Mouse (Mus musculus): Measurements from ENCODE around the gene Shisa9.

Shisa9 gene

DNA sequence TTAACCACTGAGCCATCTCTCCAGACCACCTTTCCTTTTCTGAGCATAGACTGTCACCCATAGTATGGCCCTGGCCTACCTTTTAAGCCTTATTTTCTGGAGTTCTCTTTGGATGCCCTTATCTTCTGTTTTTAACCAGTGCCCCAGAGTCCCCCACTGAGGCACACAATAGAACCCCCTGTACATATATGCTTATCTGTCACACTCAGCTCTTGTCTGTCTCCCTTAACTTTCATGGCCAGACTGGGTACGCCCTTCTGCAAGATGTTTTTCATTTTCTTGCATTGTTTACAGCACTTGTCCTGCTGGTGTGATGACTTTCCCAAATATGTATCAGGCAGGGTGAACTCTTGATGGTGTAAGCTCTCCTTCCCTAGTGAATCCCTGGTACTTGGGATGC lies 68.1 kb downstream of the Shisa9 start:
- no peak for DNase-seq (ENCODE audit: low spot score in 2 of 2)

DNA sequence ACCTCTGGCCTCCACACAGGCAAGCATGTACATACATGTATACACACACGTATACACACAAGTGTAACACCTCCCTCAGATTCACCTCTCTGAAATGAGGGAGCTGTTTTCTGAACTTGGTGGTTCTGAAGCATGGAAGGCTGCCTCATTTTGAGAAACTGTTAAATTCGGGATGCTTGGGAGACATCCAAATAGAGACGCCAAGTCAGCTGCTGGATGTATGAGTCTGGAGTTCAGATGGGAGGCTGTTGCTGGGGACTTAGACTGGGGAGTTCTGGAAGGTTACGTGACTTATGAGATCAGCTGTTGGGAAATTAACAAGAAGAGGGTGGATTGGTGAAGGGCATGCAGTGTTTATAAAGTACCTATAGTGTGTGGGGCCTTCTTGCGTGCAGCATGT lies 88.7 kb downstream of the Shisa9 start:
- no peak for DNase-seq (ENCODE audit: low spot score in 2 of 2)

DNA sequence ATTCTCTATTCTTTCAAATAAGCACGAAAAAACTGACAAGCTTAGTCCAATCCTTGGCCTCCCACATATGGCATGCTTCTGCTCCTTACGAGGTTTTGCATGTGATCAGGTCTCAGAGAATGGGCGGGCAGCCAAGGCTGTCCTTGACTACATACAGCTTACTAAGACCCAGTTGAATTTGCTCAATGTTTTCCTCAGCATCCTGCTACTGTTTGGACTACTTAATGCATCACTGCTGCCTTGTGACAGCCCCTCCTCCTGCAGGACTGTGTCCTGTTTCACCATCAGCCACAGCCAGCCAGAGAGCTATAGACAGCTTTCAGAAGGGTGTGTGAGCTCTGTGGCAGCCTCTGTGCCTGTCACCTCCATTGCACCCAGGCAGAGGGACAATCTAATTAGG lies 92.4 kb downstream of the Shisa9 start:
- peak in 1 of 2 experiments; percentile 13 for DNase-seq (ENCODE audit: low spot score in 2 of 2)

DNA sequence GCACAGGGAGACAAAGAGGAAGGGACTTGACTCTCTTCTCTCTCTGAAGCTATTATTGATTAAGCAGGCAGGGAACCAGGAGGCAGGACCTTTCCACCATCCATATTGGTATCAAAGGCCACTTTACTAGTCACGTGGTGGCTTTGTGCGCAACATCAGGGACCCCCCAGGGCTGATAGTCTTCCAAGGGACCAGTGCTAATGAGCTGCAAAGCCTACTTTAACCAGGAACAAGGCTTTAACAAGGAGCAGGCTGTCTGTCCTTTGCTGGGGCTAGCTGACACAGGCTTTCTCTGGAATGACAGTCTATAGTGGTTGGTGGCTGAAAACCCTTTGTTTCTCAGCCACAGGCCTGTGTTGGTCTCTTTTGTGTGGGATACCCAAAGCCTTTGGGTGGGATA lies 92.8 kb downstream of the Shisa9 start:
- DNase-seq (ENCODE audit: low spot score in 2 of 2) = no peak

DNA sequence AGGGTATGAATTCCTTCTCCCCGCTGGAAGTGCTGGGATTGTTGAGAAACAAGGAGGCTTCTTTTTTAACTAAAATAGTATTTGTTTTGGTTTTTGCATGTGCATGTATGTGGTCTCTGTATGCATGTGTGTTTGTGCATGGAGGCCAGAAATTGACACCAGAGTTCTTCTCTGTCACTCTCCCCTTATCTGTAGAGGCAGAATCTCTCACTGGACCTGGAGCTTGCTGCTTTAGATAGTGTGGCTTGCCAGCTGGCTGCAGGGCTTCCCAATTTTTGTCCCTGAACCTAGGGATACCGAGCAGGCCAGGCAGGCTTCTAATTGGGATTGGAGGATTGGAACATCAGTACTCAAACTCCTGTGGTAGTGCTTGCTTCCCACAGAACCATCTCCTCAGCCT lies 99.2 kb downstream of the Shisa9 start:
- DNase-seq (ENCODE audit: low spot score in 2 of 2) = no peak

DNA sequence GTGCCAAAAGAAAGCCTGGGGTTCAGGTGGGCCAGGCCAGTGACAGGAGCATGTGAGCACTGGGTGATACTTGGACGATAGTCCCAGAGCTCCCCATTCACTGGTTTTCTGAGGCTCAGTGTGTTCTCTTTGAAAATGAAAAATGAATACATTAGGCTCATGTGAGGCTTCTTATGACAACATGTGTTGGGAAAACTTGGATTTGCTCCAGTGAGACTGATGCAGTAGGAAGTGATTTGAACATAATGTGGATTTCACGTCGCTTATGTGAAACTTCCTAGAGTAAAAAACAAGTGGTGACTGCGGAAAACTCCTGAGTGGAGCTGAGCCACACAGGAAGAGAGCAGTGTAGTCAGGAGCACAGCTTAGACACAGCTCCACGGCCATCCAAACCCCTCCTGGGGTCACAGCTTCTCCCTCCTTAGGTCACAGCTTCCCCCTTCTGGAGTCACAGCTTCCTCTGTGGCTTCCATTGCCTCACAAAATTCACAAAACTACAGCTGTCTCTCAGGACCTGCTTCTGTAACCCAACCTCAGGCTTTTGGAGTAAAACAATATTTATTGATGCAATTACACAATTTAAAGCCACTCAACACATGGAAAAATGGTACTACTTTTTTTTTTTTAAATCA lies 106.8 kb downstream of the Shisa9 start:
- DNase-seq (ENCODE audit: low spot score in 2 of 2) = no peak

DNA sequence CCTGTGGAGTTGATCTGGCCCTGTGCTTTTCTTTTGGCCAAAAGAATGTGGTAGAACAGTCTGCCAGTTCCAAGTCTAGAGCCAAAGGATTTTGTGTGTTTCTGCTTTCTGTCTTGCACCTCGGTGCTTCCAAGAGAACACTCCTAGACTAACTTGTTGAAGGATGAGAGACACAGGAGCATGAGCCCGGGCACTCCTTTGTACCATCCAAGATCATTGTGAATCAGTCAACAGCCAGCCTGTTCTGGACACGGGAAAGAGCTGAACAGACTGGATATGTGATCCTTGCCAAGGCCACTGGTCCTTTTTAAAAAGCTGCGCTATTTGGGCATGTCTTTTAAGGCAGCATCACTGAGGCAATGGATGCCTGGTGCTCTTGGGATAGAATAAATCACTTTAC lies 109.3 kb downstream of the Shisa9 start:
- DNase-seq (ENCODE audit: low spot score in 2 of 2) = no peak

DNA sequence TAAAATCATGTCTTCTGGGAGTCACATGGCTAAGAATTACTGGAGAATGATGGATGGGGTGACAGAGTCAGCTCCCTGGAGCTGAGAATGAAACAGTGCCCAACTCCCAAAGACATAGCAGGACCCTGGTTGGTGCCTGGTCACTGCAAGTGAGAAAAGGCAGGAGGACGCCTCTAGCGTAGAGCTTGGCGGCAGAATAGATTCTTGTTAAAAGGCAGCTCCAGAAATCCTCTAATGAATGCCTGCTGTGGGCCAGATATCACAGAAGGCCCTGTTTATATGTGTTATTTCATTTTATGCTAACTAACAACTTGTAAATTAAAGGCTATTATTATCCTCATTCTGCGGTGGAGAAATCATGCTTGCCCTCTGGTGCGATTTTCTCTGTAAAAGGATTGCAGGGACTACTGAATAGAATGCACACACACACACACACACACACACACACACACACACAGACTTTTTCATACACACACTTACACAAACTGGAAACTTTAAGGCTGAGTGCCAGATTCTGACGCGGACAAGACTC lies 110.9 kb downstream of the Shisa9 start:
- DNase-seq (ENCODE audit: low spot score in 2 of 2) = no peak

DNA sequence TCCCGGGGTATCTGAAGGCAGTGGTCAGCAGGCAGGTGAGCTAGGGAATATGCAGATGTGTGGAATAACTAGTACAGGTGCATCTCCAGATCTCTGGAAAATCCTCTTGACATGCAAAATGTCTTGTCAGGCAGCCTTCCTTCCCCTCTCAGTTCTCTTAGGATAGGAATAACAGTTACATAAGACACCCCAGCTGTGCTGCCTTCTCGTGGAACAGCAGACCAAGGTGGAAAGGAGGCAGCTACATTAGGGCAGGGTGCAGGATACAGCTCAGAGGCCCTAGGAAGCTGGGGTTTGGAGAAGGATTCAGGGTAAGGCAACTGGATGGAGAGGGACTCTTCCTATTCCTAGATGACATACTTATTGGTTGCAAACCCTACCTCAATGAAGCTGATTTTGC lies 111.5 kb downstream of the Shisa9 start:
- no peak for DNase-seq (ENCODE audit: low spot score in 2 of 2)

DNA sequence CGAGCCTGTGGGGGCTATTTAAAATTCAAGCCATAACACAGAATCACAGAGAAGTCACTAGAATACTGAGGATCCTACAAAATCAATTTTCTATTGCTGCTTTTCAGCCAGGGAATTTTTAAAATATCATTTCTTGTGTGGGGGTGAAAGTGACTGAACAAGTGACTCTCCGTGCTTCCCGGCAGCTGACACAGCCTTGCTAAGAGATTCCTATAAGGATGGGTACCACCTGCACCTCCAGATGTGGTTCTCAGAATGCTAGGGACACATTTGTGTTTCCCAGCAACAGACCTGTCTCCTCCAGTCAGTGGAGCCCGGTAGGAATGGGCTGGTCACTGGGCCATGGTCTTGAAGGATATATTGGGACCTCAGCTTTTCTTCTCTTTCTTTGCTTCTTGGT lies 124.5 kb downstream of the Shisa9 start:
- DNase-seq (ENCODE audit: low spot score in 2 of 2) = no peak

DNA sequence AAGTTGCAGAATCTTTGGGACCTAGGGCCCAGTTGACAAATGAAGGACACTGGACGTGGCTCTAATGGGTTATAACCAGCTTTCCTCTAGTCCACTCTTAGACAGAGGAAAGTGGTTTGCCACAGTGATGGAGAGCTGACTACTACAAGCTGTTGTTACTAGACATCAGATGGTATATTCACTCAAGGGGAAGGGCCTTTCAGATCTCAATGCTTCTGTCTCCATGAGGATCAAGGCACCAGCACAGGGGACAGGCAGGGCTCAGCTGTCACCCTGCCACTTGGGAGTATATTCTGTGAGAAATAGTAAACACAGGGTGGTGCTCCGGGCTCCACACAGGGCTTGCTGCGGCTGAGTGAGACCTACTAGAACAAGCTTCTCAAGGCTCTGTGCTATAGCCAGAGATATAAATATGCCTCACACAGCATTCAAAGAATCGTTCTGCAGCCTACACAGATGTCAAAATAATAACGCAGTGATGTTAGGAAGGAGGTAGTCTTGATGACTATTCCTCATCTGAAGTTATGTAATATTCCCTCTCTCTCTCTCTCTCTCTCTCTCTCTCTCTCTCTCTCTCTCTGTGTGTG lies 127.0 kb downstream of the Shisa9 start:
- DNase-seq (ENCODE audit: low spot score in 2 of 2) = peak in 1 of 2 experiments; percentile 47

DNA sequence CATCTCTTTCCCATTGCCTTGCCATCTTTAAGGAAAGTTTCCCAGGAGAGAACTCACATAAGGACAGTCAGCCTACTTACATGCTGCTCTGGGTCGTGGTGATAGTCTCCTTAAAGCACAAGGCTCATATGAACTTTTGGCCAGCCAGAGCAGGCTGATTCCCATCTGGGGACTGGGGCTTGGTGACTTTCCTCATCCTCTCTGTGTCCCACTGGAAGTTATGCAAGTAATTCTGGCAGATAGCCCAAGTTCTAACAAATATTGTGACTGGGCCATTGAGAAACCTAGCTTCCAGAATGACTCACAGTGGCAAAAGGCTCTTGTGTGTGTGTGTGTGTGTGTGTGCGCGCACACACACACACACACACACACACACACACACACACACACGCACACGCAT lies 130.5 kb downstream of the Shisa9 start:
- no peak for DNase-seq (ENCODE audit: low spot score in 2 of 2)

DNA sequence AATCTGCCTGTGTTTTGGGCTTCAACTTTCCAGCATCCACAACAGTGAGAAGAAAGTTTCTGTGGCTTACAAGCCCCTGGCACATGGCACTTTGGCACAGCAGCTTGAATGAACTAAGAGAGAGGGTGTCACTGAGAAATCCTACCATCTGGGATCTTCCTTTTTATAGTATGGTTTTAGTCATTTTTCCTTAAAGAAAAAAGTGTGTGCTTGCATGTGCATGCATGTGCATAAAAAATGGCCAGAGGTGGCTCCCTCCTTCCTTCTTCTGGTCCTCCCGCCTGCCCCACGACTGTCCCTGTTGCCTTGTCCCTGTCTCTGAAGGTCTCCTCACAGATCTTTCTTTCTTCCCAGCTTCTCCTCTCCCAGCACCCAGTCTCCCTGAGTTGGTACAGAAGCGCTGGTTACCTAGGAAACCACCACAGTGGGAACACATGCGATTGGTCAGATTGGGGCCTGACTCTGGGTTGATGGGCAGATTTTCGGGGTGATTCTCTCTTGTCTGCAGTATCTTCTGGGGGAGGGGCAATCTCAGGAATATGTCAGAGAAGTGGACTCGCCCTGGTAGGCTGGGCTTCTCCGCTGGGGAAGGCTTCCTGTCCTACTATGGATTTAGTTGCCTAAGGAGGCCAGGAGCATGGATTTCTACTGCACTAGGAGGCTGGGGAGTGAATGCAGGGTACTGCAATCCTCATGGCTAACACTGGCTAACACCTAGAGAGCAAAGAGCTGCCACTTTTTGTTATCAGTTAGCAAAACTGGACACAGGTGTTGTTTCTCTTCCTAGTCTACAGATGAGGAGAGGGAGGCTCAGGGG lies 131.3 kb downstream of the Shisa9 start:
- DNase-seq (ENCODE audit: low spot score in 2 of 2) = peak in 1 of 2 experiments; percentile 63

DNA sequence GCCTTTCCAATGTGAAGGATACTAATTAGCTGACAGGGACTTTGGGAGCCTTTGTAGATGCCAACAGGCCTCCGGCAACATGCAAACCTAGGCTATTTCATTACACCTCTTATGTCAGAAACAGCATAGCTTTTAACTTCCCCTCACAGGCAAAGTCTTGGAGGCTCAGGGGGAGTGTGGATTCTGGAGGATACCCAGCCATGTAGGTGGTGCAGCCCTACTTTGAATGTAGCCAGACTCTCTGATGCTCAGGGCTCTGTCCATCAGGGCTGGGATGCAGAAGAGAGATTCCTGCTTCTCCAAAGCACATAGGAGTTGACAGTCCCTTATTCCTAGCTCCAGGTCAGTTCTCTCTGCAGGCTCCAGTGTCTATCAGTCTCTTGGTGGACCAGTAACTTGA lies 133.0 kb downstream of the Shisa9 start:
- DNase-seq (ENCODE audit: low spot score in 2 of 2) = no peak

DNA sequence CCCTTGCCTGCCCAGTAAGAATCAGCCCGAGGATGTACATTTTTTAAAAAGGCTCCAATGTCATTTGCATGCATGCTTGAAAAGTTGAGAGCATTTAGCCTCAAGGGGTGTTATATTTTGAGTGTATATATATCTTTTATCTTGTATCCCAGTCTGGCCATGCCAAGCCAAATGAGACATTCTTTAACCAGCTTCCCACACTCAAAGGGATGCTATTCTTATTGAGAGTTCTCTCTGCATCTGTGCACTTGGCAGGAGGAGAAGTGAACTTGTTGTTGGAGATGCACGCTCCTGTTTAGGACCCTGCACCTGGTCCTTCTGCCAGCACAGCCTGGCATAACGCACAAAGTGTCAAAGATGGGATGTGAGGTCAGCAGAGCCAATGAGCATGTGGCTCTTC lies 135.6 kb downstream of the Shisa9 start:
- peak in 1 of 2 experiments; percentile 44 for DNase-seq (ENCODE audit: low spot score in 2 of 2)

DNA sequence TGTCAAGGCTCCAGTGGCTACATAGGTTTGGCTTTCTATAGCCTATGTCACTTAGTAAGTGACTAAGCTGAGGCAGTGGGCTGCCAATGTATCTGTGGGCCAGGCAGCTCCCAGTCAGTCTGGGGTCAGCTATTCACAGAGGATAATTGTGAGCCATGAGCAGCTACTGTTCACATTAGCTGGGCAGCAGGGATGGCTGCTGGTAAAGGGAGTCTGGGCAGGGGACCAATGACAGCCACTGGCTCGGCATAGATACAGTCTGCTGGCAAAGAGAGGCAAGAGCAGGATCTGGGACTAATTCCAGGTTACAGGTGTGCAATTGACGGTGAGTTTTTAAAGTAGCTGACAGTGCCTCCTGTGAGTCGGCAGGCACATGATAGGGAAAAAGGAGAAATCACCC lies 145.9 kb downstream of the Shisa9 start:
- no peak for DNase-seq (ENCODE audit: low spot score in 2 of 2)

DNA sequence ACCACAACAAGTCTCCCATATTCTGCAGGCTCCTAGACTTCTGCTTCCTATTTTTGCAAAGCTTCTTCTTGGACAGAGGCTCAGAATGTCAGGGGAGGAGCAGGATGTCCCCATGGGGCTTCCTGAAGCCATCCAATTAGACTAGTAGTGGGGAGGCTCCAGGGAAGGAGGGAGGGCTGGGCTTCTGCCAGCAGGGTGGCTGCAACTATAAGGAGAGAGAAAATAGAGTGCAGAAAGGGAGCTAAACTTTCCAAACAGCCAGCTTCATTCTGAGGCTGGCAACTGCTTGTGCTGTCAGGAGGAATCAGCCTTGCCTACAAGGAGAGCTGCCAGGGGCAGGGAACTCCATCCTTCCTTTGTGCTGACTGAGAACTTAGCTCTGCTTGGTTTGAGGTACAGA lies 162.8 kb downstream of the Shisa9 start:
- peak in 1 of 2 experiments; percentile 23 for DNase-seq (ENCODE audit: low spot score in 2 of 2)

DNA sequence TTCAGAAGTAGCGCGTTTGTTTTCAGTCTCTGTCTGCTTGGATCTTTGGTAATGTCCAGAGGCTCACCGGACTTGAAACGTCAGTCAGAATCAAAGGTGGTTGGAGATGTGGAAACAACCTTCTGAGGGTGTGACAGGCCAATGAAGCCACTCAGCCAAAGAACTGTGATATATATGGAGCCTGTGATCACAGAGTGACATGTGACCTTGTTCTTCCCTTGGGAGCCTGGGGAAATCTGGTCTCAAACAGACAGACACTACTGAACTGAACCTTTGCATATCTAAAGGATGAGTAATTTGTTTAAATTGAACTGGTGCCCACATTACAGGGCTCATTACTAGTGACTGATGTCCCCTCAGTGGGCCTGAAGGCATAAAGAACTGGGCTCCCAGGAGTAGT lies 168.1 kb downstream of the Shisa9 start:
- DNase-seq (ENCODE audit: low spot score in 2 of 2) = no peak

DNA sequence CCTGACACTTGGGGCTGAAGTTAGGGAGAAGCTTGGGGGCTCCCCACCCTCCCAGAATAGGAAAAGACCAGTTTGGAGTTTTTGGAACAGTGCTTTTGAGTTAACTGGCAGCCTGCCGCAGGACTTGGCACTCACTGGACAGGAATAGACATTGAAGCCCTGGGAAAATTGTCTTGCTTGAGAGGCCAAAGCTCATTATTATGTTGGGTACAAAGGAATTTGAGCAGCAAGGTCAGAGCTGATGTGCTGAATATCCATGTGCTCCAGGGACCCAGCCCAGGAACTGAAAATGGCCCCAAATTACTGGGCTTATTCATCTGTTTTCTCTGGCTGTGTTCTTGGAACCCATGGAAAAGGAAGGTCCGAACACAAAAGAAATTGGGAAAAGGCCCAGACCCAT lies 170.6 kb downstream of the Shisa9 start:
- DNase-seq (ENCODE audit: low spot score in 2 of 2) = peak; percentile 50 to 54

DNA sequence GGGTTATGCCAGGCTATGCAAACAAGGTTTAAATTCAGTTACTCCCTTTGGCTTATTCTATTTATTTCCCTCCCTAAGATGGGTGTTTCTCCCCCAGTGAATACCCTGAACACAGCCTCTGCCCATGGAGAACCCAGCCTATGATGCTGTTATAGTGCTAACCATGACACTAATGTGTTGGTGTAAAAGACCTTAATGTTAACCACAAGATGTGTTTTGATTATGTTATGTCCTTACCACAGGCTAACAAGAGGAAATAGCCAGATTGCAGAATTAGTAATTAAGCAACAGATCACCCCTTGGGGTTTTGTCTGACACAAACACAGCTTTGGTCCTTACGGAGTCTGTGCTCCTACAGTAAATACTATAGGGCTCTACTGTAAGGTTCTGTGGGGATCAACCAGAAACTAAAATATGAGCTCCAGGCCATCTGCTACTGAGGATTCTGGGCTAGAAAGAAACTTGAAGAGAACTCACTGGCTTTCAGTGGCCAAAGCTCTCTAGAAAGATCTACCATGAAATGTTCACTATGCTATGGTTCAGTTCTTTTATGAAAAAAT lies 189.6 kb downstream of the Shisa9 start:
- DNase-seq (ENCODE audit: low spot score in 2 of 2) = no peak

DNA sequence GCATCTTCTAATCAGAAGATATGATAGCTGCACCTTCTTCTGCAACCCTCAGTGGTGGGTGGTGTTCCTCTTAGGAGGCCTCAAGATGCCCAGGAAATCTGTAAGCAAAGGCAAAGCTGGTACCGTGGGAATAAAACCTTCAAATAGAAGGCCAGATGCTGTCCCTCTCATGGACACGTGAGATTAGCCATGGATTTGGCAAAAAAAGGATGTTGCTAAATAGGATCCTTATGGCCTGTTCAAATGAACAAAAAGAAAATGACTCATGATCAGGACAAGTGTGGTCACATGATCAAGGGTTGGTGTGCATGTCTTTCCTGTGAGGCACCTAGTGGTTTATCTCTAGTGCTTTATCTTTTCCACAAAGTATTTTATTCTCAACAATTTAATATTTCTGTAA lies 194.1 kb downstream of the Shisa9 start:
- peak in 1 of 2 experiments; percentile 24 for DNase-seq (ENCODE audit: low spot score in 2 of 2)

DNA sequence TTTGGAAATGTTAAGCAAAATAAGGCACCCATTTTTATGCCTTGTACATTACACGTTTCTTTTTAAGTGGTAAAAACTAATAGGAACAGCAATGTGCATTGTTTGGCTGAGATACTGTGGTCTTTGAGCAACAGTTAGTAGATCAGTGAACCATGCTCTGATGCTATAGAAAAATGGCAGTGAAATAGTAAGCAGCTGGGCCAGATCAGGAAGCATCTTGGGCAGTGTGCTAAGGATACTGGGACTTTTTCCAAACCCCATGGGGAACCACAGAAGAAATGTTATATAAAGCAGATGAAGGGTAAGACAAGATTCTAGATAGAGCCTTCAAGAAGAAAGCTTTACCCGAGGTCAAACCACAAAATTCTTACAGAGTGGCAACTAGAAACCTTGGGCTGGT lies 205.8 kb downstream of the Shisa9 start:
- no peak for DNase-seq (ENCODE audit: low spot score in 2 of 2)

DNA sequence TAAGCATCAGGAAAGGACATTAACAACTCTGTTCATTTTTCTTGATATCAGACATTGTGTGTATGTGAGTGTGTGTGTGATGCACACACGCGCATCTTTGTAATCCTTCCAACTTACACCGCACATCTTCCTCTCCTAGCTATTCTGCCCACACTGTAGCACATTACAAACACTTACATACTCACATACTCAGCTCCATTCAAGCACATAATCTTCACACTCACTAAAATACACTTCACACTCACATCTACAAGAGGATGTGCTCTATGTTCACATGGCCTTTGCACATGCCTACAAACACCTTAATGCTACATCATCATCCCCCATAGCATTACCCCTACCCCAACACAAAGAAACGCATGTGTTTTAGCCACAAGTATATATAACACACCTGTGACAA lies 212.9 kb downstream of the Shisa9 start:
- DNase-seq (ENCODE audit: low spot score in 2 of 2) = no peak

Measured in left cerebral cortex, adult 9 months (tissue).